Mouse (Mus musculus): ENCODE results near the gene Rcc1. TPM values are rescaled to one million over a fixed set of nuclear protein-coding genes. Genes with fewer than 3 reads are reported as not detected.

Rcc1 gene
- polyA plus RNA-seq, 1 experiment from 2014 or later = 92.7 TPM

GRCm38 (mm10) chr4:132332880-132333279, 20.5 kb downstream of the Rcc1 start:
- WGBS = 88% methylated on average over 6 of the region's 6 CpGs
- Histone ChIP-seq H3K4me1 (peaks cover 20% of the 10 kb centered on the region), H3K36me3 (peaks cover 69% of the 10 kb centered on the region), H3K27ac (no peak overlapping the region), H3K9me3 (replicated peaks) (no peaks in the 10 kb centered on the region), H3K4me3 (replicated peaks) (no peak overlapping the region), H3K27me3 (no peaks in the 10 kb centered on the region), H3K4me2 (no peak overlapping the region), H3K9ac (no peak overlapping the region)
- no peak for ATAC-seq (replicated peaks; ENCODE audit: low FRiP score)

GRCm38 (mm10) chr4:132331960-132332359, 21.4 kb downstream of the Rcc1 start:
- no peaks in the 10 kb centered on the region for H3K9me3 ChIP-seq (replicated peaks)
- 71% methylated on average over 3 of the region's 3 CpGs for WGBS
- no peak overlapping the region for H3K27ac ChIP-seq
- H3K4me1 ChIP-seq = peaks cover 20% of the 10 kb centered on the region
- H3K36me3 ChIP-seq = peaks cover 66% of the 10 kb centered on the region
- H3K4me3 ChIP-seq (replicated peaks) = no peak overlapping the region
- no peak overlapping the region for H3K9ac ChIP-seq
- ATAC-seq (replicated peaks; ENCODE audit: low FRiP score) = no peak
- H3K4me2 ChIP-seq = no peak overlapping the region
- no peaks in the 10 kb centered on the region for H3K27me3 ChIP-seq

- Histone ChIP-seq H3K27me3 (no peaks in the 10 kb centered on the region), H3K4me1 (peaks cover 20% of the 10 kb centered on the region), H3K4me2 (peak overlapping the region; percentile 77), H3K27ac (peak overlapping the region; percentile 95), H3K4me3 (replicated peaks) (peak overlapping the region; percentile 81), H3K9ac (peak overlapping the region; percentile 90), H3K36me3 (peaks cover 56% of the 10 kb centered on the region), H3K9me3 (replicated peaks) (no peaks in the 10 kb centered on the region)
- WGBS = 6% methylated on average over 10 of the region's 10 CpGs
- 0 out of 2 replicates have a peak, but pooled peaks have one; percentile 19 for ATAC-seq (replicated peaks; ENCODE audit: low FRiP score)
These were observed 23.5 kb downstream of the Rcc1 start for GRCm38 (mm10) chr4:132329835-132330354.

GRCm38 (mm10) chr4:132329115-132329834, 24.1 kb downstream of the Rcc1 start, which contains the start of gene Trnau1ap:
TSS of gene Trnau1ap (minus strand) at chr4:132329538.
- Histone ChIP-seq H3K4me2 (peak within 1 kb of the TSS; percentile 77), H3K4me1 (peaks cover 20% of the 10 kb centered on the region), H3K36me3 (peaks cover 56% of the 10 kb centered on the region), H3K9ac (peak within 1 kb of the TSS; percentile 90), H3K27me3 (no peaks in the 10 kb centered on the region), H3K27ac (peak within 1 kb of the TSS; percentile 95), H3K4me3 (replicated peaks) (peak within 1 kb of the TSS; percentile 81), H3K9me3 (replicated peaks) (no peaks in the 10 kb centered on the region)
- ATAC-seq (replicated peaks; ENCODE audit: low FRiP score) = peak; percentile 97
- WGBS = under 1% methylated on average over 52 of the region's 52 CpGs

- peaks cover 56% of the 10 kb centered on the region for H3K36me3 ChIP-seq
- peak; percentile 5; the same call in 1 of the 2 replicates for ATAC-seq (replicated peaks; ENCODE audit: low FRiP score)
- H3K4me1 ChIP-seq = peaks cover 20% of the 10 kb centered on the region
- H3K4me2 ChIP-seq = peak overlapping the region; percentile 77
- peak overlapping the region; percentile 90 for H3K9ac ChIP-seq
- peak overlapping the region; percentile 95 for H3K27ac ChIP-seq
- H3K9me3 ChIP-seq (replicated peaks) = no peaks in the 10 kb centered on the region
- peak overlapping the region; percentile 81 for H3K4me3 ChIP-seq (replicated peaks)
- 47% methylated on average over 14 of the region's 14 CpGs for WGBS
- no peaks in the 10 kb centered on the region for H3K27me3 ChIP-seq
These were observed 24.9 kb downstream of the Rcc1 start for GRCm38 (mm10) chr4:132328391-132328982.

GRCm38 (mm10) chr4:132326481-132326880, 26.9 kb downstream of the Rcc1 start:
- H3K27ac ChIP-seq = no peak overlapping the region
- H3K9ac ChIP-seq = no peak overlapping the region
- no peaks in the 10 kb centered on the region for H3K9me3 ChIP-seq (replicated peaks)
- no peak overlapping the region for H3K4me2 ChIP-seq
- no peak for ATAC-seq (replicated peaks; ENCODE audit: low FRiP score)
- 71% methylated on average over 5 of the region's 5 CpGs for WGBS
- peaks cover 50% of the 10 kb centered on the region for H3K36me3 ChIP-seq
- no peaks in the 10 kb centered on the region for H3K27me3 ChIP-seq
- H3K4me1 ChIP-seq = peaks cover 20% of the 10 kb centered on the region
- H3K4me3 ChIP-seq (replicated peaks) = no peak overlapping the region

- Histone ChIP-seq H3K36me3 (peaks cover 88% of the 10 kb centered on the region), H3K27ac (no peak overlapping the region), H3K9me3 (replicated peaks) (no peaks in the 10 kb centered on the region), H3K27me3 (no peaks in the 10 kb centered on the region), H3K4me3 (replicated peaks) (no peak overlapping the region), H3K9ac (no peak overlapping the region), H3K4me2 (no peak overlapping the region), H3K4me1 (no peaks in the 10 kb centered on the region; the same call in 1 of the 2 replicates)
- no peak for ATAC-seq (replicated peaks; ENCODE audit: low FRiP score)
- 82% methylated on average over 8 of the region's 8 CpGs for WGBS
These were observed 37.7 kb downstream of the Rcc1 start for GRCm38 (mm10) chr4:132315711-132316110.

- no peak for ATAC-seq (replicated peaks; ENCODE audit: low FRiP score)
- Histone ChIP-seq H3K9me3 (replicated peaks) (no peaks in the 10 kb centered on the region), H3K4me2 (no peak overlapping the region), H3K9ac (no peak overlapping the region), H3K27ac (no peak overlapping the region), H3K27me3 (no peaks in the 10 kb centered on the region), H3K36me3 (peaks cover 73% of the 10 kb centered on the region), H3K4me3 (replicated peaks) (no peak overlapping the region), H3K4me1 (peaks cover 12% of the 10 kb centered on the region)
- 81% methylated on average over 5 of the region's 5 CpGs for WGBS
These were observed 40.8 kb downstream of the Rcc1 start for GRCm38 (mm10) chr4:132312627-132313026.

GRCm38 (mm10) chr4:132311801-132312200, 41.6 kb downstream of the Rcc1 start:
- Histone ChIP-seq H3K27ac (peak overlapping the region; percentile 24; the same call in 1 of the 2 replicates), H3K4me2 (no peak overlapping the region), H3K9me3 (replicated peaks) (no peaks in the 10 kb centered on the region), H3K36me3 (peaks cover 65% of the 10 kb centered on the region), H3K4me1 (peaks cover 12% of the 10 kb centered on the region), H3K4me3 (replicated peaks) (no peak overlapping the region), H3K27me3 (no peaks in the 10 kb centered on the region), H3K9ac (no peak overlapping the region)
- ATAC-seq (replicated peaks; ENCODE audit: low FRiP score) = no peak
- 47% methylated on average over 3 of the region's 3 CpGs for whole genome bisulfite sequencing

GRCm38 (mm10) chr4:132311209-132311608, 42.2 kb downstream of the Rcc1 start:
- H3K4me1 ChIP-seq = peaks cover 12% of the 10 kb centered on the region
- 35% methylated on average over 1 of the region's 1 CpGs for WGBS
- ATAC-seq (replicated peaks; ENCODE audit: low FRiP score) = no peak
- H3K36me3 ChIP-seq = peaks cover 59% of the 10 kb centered on the region
- 0 out of 2 replicates have a peak overlapping the region, but pooled peaks have one; percentile 24 for H3K27ac ChIP-seq
- H3K9ac ChIP-seq = no peak overlapping the region
- H3K27me3 ChIP-seq = no peaks in the 10 kb centered on the region
- H3K9me3 ChIP-seq (replicated peaks) = no peaks in the 10 kb centered on the region
- H3K4me3 ChIP-seq (replicated peaks) = no peak overlapping the region
- H3K4me2 ChIP-seq = no peak overlapping the region

- Histone ChIP-seq H3K4me3 (replicated peaks) (peak overlapping the region; percentile 86), H3K27ac (peak overlapping the region; percentile 92), H3K4me1 (peaks cover 12% of the 10 kb centered on the region), H3K9ac (peak overlapping the region; percentile 94), H3K4me2 (peak overlapping the region; percentile 82), H3K9me3 (replicated peaks) (no peaks in the 10 kb centered on the region), H3K36me3 (peaks cover 52% of the 10 kb centered on the region), H3K27me3 (no peaks in the 10 kb centered on the region)
- 24% methylated on average over 10 of the region's 10 CpGs for WGBS
- ATAC-seq (replicated peaks; ENCODE audit: low FRiP score) = no peak
These were observed 43.4 kb downstream of the Rcc1 start for GRCm38 (mm10) chr4:132309849-132310472.
